Mouse (Mus musculus) stomach, embryonic 16.5 days (tissue): ENCODE data around the gene Ttyh3. TPM values are rescaled to one million over a fixed set of nuclear protein-coding genes. Genes with fewer than 3 reads are reported as not detected.
A peak's percentile ranks its signal among the peaks of the same experiment; 100 is the strongest.

ENCODE experiments used
- ATAC-seq: fragments of 200-750 bp; cut with Nextera tagmentation; 2 replicates; pipeline ENCODE4 v1.8.0; 2017; ENCODE audit warnings: moderate number of reproducible peaks, moderate TSS enrichment; ENCODE audit not compliant: insufficient read depth, low FRiP score
- H3K27ac ChIP-seq: fragments of 300-500 bp; sonication (generic); 2 replicates; pipeline ENCODE4 v1.5.1; 2014; ENCODE audit warnings: low read length
- H3K27me3 ChIP-seq: fragments of 300-500 bp; sonication (generic); 2 replicates; pipeline ENCODE4 v1.6.1; 2014; ENCODE audit warnings: low read length, control low read depth, mixed read lengths; ENCODE audit not compliant: control insufficient read depth, insufficient read depth
- H3K36me3 ChIP-seq: fragments of 300-500 bp; sonication (generic); 2 replicates; pipeline ENCODE4 v1.6.1; 2014; ENCODE audit warnings: low read length; ENCODE audit not compliant: control insufficient read depth, insufficient read depth
- H3K4me1 ChIP-seq: fragments of 300-500 bp; sonication (generic); 2 replicates; pipeline ENCODE4 v1.6.1; 2014; ENCODE audit warnings: low read length, control low read depth, mixed read lengths; ENCODE audit not compliant: control insufficient read depth, insufficient read depth
- H3K4me2 ChIP-seq: fragments of 300-500 bp; sonication (generic); 2 replicates; pipeline ENCODE4 v1.6.1; 2014; ENCODE audit warnings: low read depth, low read length, mixed read lengths
- H3K4me3 ChIP-seq: fragments of 300-500 bp; sonication (generic); replicated peaks from 2 replicates; pipeline ENCODE4 v1.5.1; 2014; ENCODE audit warnings: mild to moderate bottlenecking, low read length
- H3K9ac ChIP-seq: fragments of 300-500 bp; sonication (generic); 2 replicates; pipeline ENCODE4 v1.6.1; 2014; ENCODE audit warnings: low read length
- H3K9me3 ChIP-seq: fragments of 300-500 bp; sonication (generic); replicated peaks from 2 replicates; pipeline ENCODE4 v1.6.1; 2016; ENCODE audit warnings: low read length, control low read depth; ENCODE audit not compliant: control insufficient read depth
- WGBS: fragments of 180-500 bp; shearing (Covaris S2); extraction: QIAGEN DNeasy Blood & Tissue Kit; methylation state at CpG from one replicate; pipeline ENCODE4 v1.1.7; 2014; 5-methylcytosine and 5-hydroxymethylcytosine counted together
- polyA plus RNA-seq: library from polyadenylated mRNA; unstranded; fragments of >200 nt; fragmentation: Nextera tagmentation; extraction: Ambion mirVana; gene quantifications from 2 replicates; pipeline ENCODE4 v1.2.1, GENCODE M21; 2015

Gene Ttyh3
- polyA plus RNA-seq, 1 experiment from 2014 or later, result 17.8 TPM

DNA sequence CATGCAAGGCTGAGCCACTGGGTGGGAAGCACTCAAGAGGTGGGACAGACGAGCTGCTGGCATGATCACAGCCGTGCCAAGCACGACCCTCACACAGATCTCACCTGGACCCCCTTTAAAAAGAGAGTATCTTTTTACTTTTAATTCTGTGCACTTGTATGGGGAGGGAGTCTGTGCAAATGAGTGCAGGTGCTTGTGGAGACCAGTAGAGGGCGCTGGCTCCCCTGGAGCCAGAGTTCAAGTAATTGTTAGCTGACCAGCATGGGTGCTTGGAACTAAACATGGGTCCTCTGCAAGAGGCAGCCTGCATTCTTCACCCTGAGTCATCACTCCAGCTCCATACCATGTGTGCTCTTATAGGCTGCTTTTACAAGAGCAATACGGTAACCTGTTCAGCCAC, 21.3 kb downstream of the Ttyh3 start:
- Histone ChIP-seq H3K36me3 (peaks cover 29% of the 10 kb centered on the region), H3K4me2 (no peak overlapping the region), H3K9me3 (no peaks in the 10 kb centered on the region), H3K27me3 (no peaks in the 10 kb centered on the region), H3K9ac (no peak overlapping the region), H3K4me1 (no peaks in the 10 kb centered on the region), H3K27ac (no peak overlapping the region), H3K4me3 (no peak overlapping the region)
- no peak for ATAC-seq
- WGBS, result 94% methylated on average over 5 of the region's 5 CpGs

DNA sequence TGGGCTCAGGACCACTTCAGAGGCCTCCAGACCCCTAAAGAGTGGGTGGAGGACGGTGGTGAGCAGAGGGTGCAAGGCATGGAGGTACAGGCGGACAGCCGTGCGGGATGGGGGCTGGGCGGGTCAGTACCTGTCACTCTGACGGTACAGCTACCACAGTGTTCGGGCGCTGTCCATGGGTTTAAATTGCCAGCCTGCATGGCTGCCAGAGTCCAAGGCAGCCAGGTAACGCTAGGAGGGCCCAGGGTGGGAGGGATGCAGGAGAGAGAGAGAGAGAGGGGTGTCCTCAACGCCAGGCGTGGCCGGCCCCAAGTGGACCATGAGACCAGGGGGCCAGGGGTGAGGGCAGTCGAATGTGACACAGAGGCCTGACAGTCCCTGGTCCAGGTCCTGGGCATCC, 23.9 kb downstream of the Ttyh3 start:
- Histone ChIP-seq H3K4me1 (no peaks in the 10 kb centered on the region), H3K4me3 (no peak overlapping the region), H3K9me3 (no peaks in the 10 kb centered on the region), H3K36me3 (peaks cover 20% of the 10 kb centered on the region), H3K27me3 (no peaks in the 10 kb centered on the region), H3K27ac (no peak overlapping the region), H3K9ac (no peak overlapping the region), H3K4me2 (no peak overlapping the region)
- 94% methylated on average over 13 of the region's 13 CpGs for WGBS
- peak; percentile 14; the same call in 1 of the 2 replicates for ATAC-seq

DNA sequence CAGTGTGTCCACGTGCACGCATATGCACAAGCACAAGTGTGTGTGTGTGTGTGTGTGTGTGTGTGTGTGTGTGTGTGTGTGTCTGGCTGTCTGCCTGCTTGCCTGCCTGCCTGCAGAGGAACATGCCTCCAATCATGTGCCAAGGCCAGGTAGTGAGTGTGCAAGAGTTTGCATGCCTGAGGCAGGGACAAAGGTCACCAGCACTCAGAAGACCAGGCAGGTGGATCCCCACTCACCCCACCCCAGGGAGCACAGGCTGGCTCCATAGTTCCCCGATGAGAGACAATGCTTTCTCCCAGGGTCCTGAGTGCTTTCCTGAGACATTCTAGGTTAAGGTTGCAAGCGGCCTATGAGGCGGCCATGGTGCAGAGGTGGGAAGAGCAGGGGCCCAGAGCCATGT, 24.6 kb downstream of the Ttyh3 start:
- no peak for ATAC-seq
- Histone ChIP-seq H3K4me3 (no peak overlapping the region), H3K36me3 (peaks cover 19% of the 10 kb centered on the region), H3K9ac (no peak overlapping the region), H3K4me2 (no peak overlapping the region), H3K27ac (no peak overlapping the region), H3K9me3 (no peaks in the 10 kb centered on the region), H3K4me1 (no peaks in the 10 kb centered on the region), H3K27me3 (no peaks in the 10 kb centered on the region)
- 88% methylated on average over 5 of the region's 5 CpGs for WGBS

- H3K9ac ChIP-seq, result no peak overlapping the region
- no peaks in the 10 kb centered on the region for H3K27me3 ChIP-seq
- no peak overlapping the region for H3K4me3 ChIP-seq
- whole genome bisulfite sequencing, result 71% methylated on average over 4 of the region's 4 CpGs
- ATAC-seq, result no peak
- H3K27ac ChIP-seq, result no peak overlapping the region
- no peak overlapping the region for H3K4me2 ChIP-seq
- H3K4me1 ChIP-seq, result no peaks in the 10 kb centered on the region
- H3K9me3 ChIP-seq, result no peaks in the 10 kb centered on the region
- peaks cover 15% of the 10 kb centered on the region for H3K36me3 ChIP-seq
Measured at GRCm38 (mm10) chr5:140623791-140624190, 25.0 kb downstream of the Ttyh3 start.

- WGBS, result 90% methylated on average over 23 of the region's 23 CpGs
- H3K4me1 ChIP-seq, result no peaks in the 10 kb centered on the region
- peaks cover 8% of the 10 kb centered on the region; the same call in 1 of the 2 replicates for H3K36me3 ChIP-seq
- no peak overlapping the region for H3K4me3 ChIP-seq
- no peak overlapping the region for H3K4me2 ChIP-seq
- no peak overlapping the region for H3K9ac ChIP-seq
- H3K9me3 ChIP-seq, result no peaks in the 10 kb centered on the region
- no peak overlapping the region for H3K27ac ChIP-seq
- H3K27me3 ChIP-seq, result no peaks in the 10 kb centered on the region
- no peak for ATAC-seq
Measured at GRCm38 (mm10) chr5:140622978-140623670, 25.7 kb downstream of the Ttyh3 start.

DNA sequence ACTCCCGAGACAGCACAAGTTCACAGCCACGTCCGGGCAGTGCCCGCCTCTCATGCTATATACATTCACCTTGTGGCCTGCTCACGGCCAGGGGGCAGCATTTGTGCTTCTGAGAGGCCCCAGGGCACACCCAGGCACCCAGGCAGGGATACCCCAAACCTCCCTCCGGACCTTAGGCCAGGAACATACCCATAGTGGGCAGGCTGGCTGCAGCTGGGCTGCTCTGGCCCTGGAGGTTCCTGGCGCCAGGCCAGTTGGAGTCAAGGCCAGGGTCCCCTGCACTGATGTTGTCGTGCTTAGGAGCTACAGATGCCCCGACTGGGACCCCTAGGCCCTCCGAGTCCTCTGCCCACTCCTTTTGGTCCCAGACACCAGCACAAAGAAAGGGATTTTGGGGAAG, 27.3 kb downstream of the Ttyh3 start:
- Histone ChIP-seq H3K9ac (no peak overlapping the region), H3K4me2 (no peak overlapping the region), H3K9me3 (no peaks in the 10 kb centered on the region), H3K27me3 (no peaks in the 10 kb centered on the region), H3K4me1 (no peaks in the 10 kb centered on the region), H3K4me3 (no peak overlapping the region), H3K36me3 (peaks cover 3% of the 10 kb centered on the region; the same call in 1 of the 2 replicates), H3K27ac (no peak overlapping the region)
- 59% methylated on average over 10 of the region's 10 CpGs for WGBS
- ATAC-seq, result no peak

GRCm38 (mm10) chr5:140621092-140621491, 27.7 kb downstream of the Ttyh3 start:
- Histone ChIP-seq H3K9me3 (no peaks in the 10 kb centered on the region), H3K27me3 (no peaks in the 10 kb centered on the region), H3K4me3 (no peak overlapping the region), H3K4me2 (no peak overlapping the region), H3K9ac (no peak overlapping the region), H3K27ac (no peak overlapping the region), H3K36me3 (peaks cover 3% of the 10 kb centered on the region; the same call in 1 of the 2 replicates), H3K4me1 (no peaks in the 10 kb centered on the region)
- ATAC-seq, result no peak
- WGBS, result 70% methylated on average over 9 of the region's 9 CpGs

DNA sequence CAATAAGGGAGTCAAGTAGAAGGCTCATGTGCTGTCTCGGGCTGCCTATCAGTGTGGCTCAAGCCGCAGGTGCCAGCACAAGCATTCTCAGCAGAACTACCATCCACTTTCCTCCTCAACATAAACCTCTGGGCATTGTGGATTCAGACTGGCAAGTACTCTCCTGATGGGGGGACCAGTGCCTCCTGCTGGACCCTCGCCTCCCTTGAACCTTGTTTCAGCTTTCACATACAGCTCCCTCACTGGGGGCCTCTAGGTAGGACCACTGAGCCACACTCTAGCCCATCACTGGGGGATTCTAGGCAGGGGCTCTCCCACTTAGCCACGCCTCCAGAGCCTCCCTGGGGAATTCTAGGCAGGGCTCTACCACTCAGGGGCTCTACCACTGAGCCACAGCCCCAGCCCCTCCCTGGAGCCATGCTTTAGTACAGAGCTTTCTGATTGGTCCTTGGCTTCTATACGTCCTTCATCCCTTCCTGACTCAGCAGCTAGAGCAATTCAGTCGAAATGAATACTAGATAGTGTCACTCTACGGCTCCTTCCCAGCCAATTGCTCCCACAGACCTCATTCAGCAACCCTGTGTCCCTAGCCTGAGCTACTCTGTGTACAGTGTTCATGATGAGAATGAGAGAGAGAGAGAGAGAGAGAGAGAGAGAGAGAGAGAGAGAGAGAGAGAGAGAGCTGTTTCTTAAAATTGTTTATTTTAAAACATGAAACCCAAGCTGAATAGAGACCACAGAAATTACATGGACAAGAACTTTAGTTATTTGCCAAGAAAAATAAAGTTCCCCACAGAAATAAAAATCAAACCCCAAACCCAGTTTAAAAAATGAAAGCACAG, 28.7 kb downstream of the Ttyh3 start:
- Histone ChIP-seq H3K27ac (no peak overlapping the region), H3K36me3 (peaks cover 3% of the 10 kb centered on the region; the same call in 1 of the 2 replicates), H3K9me3 (no peaks in the 10 kb centered on the region), H3K9ac (no peak overlapping the region), H3K4me1 (no peaks in the 10 kb centered on the region; the same call in 1 of the 2 replicates), H3K27me3 (no peaks in the 10 kb centered on the region), H3K4me2 (no peak overlapping the region), H3K4me3 (no peak overlapping the region)
- WGBS, result 61% methylated on average over 7 of the region's 7 CpGs
- ATAC-seq, result no peak

DNA sequence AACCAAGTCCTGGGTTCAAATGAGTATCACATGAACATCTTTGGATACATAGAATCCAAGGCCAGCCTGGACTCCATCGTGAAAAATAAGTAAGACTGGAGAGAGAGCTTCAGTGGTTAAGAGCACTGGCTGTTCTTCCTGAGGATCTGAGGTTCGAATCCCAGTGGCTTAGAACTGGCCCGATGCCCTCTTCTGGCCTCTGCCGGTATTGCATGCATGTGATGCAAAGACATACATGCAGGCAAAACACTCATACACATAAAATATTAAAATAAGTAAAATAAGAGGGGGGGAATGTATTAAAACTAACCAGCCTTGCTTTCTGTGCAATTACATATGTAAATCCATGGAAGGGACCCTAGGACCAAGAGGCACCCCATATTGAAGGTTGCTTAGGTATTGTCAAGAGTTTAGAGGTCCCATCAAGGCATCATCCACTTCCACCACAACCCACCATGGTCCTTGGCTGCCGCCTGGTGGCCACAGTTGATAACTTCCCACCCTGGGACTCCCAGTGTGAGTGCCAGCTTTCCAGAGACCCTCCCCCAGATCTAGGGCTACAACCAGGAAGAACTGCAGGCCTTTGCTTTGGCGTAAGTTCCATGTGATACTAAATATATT, 29.6 kb downstream of the Ttyh3 start:
- Histone ChIP-seq H3K27ac (no peak overlapping the region), H3K4me1 (peaks cover 2% of the 10 kb centered on the region), H3K4me3 (no peak overlapping the region), H3K27me3 (no peaks in the 10 kb centered on the region), H3K9me3 (no peaks in the 10 kb centered on the region), H3K9ac (no peak overlapping the region), H3K4me2 (no peak overlapping the region), H3K36me3 (peaks cover 3% of the 10 kb centered on the region; the same call in 1 of the 2 replicates)
- 22% methylated on average over 6 of the region's 6 CpGs for WGBS
- ATAC-seq, result no peak
